Mouse (Mus musculus): Measurements from ENCODE around the gene Umodl1.

The Umodl1 gene

DNA sequence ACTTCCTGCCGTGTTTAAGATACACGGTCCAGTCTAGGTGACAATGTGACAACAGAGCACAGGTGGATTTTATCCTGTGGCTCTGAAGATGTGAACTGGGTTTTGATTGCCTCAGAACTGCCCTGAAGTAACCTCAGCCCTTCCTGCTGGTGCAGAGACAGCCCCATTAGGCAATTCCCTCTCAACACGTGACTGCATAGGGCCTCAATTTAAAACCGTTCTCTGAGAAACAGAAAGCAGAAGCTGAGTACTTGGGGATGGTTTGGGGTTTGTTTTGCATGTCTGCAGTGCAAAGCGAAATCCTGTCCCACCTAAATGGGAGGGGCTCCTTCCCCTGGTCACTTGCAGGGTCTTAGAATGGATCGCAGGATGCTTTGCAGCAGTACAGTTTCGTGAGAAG, 85.2 kb downstream of the Umodl1 start:
- no peak for DNase-seq

DNA sequence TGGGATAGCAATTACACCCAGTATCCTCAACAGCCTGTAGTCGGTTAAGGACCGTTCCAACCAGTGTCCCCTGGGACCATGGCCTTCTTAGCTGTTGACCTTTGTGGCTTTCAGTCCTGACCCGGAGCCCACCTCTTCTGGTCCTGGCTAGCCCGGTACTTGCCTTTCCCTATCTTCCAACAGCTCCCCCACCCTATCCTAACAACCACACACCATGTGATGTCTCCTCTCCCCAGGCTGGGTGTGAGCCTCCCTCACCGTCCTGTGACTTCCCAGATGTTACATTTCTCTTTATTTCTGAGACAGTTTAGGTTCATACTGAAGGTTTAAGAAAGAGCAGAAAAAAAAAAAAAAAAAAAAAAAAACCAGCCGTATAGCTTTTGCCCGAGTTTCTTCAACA, 86.0 kb downstream of the Umodl1 start:
- DNase-seq = no peak

DNA sequence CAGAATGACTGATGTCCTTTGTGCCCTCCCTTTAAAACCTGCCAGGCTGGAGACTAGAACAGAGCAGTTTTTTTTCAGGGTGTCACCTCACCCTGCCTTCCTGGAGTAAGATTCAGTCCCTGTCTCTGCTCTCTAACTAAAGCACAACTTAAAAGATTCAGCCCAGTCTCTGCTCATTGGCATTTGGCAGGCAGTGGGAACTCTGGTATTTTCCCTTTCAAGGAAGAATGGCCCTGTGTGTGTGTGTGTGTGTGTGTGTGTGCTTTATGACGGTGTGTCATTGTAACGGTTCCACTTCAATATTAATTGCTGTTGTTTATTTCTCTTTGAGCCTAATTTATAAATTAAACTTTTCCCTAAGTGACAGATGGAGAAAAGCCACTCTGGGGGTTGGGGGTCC, 88.3 kb downstream of the Umodl1 start:
- DNase-seq = no peak

DNA sequence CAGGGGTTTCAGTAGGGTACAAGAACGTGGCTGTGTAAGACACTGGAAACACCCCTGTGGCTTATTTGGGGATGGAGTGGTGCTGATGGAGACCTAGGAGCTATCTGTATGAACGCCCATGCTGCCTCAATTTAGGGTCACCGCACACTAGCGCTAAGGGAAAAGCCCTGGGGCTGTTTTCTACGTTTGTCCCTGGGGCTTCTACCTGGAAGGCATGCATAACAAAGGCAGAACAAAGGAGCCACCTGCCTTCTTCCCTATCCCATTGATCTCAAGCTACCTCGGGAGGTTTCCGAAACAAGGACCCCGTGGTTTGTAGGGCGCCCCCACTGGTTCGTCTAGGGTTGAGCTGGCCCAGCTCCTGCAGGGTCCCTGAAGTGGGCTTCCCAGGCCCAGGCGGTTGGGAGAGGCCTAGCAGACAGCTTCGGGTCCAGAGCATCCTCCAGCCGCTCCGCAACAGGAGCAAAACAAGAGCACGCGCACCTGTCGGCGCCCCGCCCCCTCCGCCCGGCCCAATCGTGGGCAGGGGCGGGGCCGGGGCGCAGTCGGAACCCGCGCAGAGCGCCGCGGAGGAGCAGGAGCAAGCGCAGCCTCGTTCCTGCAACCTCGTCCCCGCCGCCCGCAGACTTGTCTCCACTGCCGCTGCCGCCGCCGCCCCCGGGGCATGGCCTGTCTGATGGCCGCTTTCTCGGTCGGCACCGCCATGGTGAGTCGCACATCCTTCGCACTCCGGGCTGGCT, 102.9 kb downstream of the Umodl1 start, which contains the start of gene Abcg1:
TSS of gene Abcg1 (plus strand) at position 525 of the 740 bp plus-strand sequence.
- DNase-seq = peak; percentile 86 to 92

DNA sequence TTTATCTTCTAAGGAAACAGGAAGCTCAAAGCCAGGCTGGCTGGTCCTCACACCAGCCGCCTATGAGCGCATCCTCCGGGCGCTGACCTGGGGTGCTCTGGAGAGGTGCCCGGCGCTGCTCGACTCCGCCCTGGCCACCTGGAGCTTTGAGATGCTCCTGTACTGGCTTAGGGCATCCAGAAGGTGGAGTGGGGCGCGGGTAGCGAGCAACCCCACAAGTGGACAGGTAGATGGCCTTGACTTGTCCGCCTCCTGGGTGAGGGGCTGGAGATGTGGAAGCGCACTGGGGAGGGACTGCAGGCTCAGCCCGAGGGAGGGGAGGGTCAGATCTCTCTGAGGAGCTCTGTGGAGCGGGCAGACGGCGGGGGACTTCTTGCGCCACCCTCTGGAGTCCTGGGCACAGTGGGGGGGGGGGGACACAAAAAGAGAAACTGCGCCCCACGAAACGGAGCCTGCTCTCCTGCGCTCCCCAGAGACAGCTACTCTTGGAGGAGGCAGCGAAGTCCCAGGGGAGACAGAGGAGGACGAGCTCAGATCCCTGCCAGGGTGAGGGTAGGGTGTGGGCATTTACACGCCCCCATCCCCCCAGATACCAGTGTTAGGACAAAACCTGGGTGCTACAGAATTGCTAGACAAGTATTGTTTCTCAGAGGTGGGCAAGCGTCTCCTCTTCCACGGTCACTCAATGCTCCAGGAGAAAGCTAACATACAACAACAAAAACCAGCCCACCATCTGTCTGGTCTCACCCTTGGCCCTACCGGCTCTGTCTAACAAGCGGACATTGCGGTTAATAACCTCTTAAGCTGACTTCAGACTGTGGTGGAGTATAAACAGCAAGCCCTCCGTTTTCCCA, 103.7 kb downstream of the Umodl1 start:
- DNase-seq = peak; percentile 72 to 84

DNA sequence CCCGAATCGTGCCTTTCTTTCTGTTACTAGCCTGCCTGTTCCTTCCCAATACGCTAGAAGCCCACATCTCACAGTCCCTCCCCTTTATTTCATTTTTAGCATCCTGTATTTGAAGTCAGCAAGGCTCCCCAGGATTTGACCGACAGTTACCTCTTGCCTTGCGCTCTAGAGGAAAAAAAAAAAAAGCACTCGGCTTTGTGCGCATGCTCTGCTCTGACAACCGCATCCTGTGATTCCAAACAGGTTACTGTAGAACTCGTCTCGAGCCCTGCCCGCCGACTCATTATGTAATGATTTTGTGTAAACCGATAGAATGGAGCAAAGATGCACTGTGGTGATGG, 104.3 kb downstream of the Umodl1 start:
- peak; percentile 82 to 84 for DNase-seq

DNA sequence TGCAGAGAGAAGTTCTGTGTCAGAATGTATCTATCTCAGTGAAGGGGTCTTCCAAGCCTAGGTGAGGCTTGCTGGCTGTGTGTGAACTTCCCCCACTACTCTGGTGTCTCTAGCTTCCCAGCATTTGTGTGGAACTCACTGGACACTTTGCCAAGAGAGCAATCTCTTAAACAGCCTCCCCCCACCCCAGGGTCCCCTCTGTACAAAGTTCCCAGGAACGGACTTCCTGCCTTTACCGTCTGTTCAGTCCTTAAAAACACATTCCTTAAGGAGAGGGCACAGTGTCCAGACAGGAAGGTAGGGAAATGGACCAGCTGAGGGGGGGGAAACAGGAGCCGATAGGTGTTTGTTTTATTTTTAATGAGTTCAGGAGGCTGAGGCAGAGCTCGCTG, 105.8 kb downstream of the Umodl1 start:
- no peak for DNase-seq

Measured in cerebellum, adult 18-20 months (tissue).